Mouse (Mus musculus) small intestine, adult 2 months (tissue): ENCODE results near the gene Smo. TPM values are rescaled to one million over a fixed set of nuclear protein-coding genes. Genes with fewer than 3 reads are reported as not detected.
"Not testable (repeated sequence)": the region's sequence is repeated elsewhere in the genome, so short reads cannot be mapped to it uniquely, and the experiment has no call there.

Source experiments
- H3K27ac ChIP-seq: fragments of 200-500 bp; 2 replicates; pipeline ENCODE4 v1.5.1; 2012; ENCODE audit warnings: low read depth, low read length, control low read depth, inconsistent platforms; ENCODE audit not compliant: insufficient read depth
- H3K27me3 ChIP-seq: fragments of 200-500 bp; 2 replicates; pipeline ENCODE4 v1.6.1; 2012; ENCODE audit warnings: mild to moderate bottlenecking, moderate library complexity, low read length, inconsistent platforms; ENCODE audit not compliant: control insufficient read depth, insufficient read depth
- H3K36me3 ChIP-seq: fragments of 200-500 bp; 2 replicates; pipeline ENCODE4 v1.6.1; 2012; ENCODE audit warnings: mild to moderate bottlenecking, low read length, control low read depth, inconsistent platforms; ENCODE audit not compliant: control insufficient read depth, insufficient read depth
- H3K4me1 ChIP-seq: fragments of 200-500 bp; 2 replicates; pipeline ENCODE4 v1.6.1; 2012; ENCODE audit warnings: low read length, inconsistent platforms, mixed read lengths; ENCODE audit not compliant: control insufficient read depth, insufficient read depth, insufficient read length
- H3K4me3 ChIP-seq: fragments of 200-500 bp; 2 replicates; pipeline ENCODE4 v1.5.1; 2012; ENCODE audit warnings: low read depth, mild to moderate bottlenecking, control low read depth, inconsistent platforms, low read length, moderate library complexity
- CTCF ChIP-seq: fragments of 200-500 bp; IDR thresholded peaks from 2 replicates; pipeline ENCODE4 v1.5.1; 2012; ENCODE audit warnings: low read depth, mild to moderate bottlenecking, control low read depth, inconsistent platforms, low read length, moderate library complexity, mixed read lengths; ENCODE audit not compliant: insufficient replicate concordance, insufficient read length; ENCODE audit errors: extremely low read depth
- POLR2A ChIP-seq: fragments of 200-500 bp; IDR thresholded peaks from 2 replicates; pipeline ENCODE4 v1.6.1; 2012; ENCODE audit warnings: low read depth, mild to moderate bottlenecking, control low read depth, inconsistent platforms, low read length, moderate library complexity
- WGBS: fragments of 180-500 bp; shearing (Covaris S2); methylation state at CpG from one replicate; pipeline ENCODE4 v1.1.7; 2018; 5-methylcytosine and 5-hydroxymethylcytosine counted together
- polyA plus RNA-seq: library from polyadenylated mRNA; depleted of rRNA; stranded (reverse); fragments of >200 nt; gene quantifications from 2 replicates; pipeline ENCODE4 v1.2.3, GENCODE M21; 2012

The Smo gene
- polyA plus RNA-seq, 1 experiment: 11.9 TPM

- Histone ChIP-seq H3K4me1 (no peaks in the 10 kb centered on the region), H3K27ac (no peak overlapping the region), H3K4me3 (no peak overlapping the region), H3K36me3 (no peaks in the 10 kb centered on the region), H3K27me3 (no peaks in the 10 kb centered on the region)
- 88% methylated on average over 5 of the region's 5 CpGs for WGBS
- TF ChIP-seq CTCF (no peak), POLR2A (no peak)
Measured at GRCm38 (mm10) chr6:29756001-29756400, 20.7 kb downstream of the Smo start.

- 92% methylated on average over 4 of the region's 4 CpGs for WGBS
- H3K27me3 ChIP-seq: no peaks in the 10 kb centered on the region
- no peak overlapping the region for H3K4me3 ChIP-seq
- no peak overlapping the region for H3K27ac ChIP-seq
- TF ChIP-seq POLR2A: no peak
- TF ChIP-seq CTCF: no peak
- H3K4me1 ChIP-seq: no peaks in the 10 kb centered on the region
- no peaks in the 10 kb centered on the region for H3K36me3 ChIP-seq
Measured at GRCm38 (mm10) chr6:29756476-29756875, 21.2 kb downstream of the Smo start.

GRCm38 (mm10) chr6:29758417-29758816, 23.1 kb downstream of the Smo start:
- no peaks in the 10 kb centered on the region for H3K27me3 ChIP-seq
- TF ChIP-seq POLR2A: no peak
- TF ChIP-seq CTCF: peak; percentile 75; the same call in 1 of the 2 replicates
- no peak overlapping the region for H3K27ac ChIP-seq
- 39% methylated on average over 4 of the region's 4 CpGs for WGBS
- no peaks in the 10 kb centered on the region for H3K36me3 ChIP-seq
- H3K4me1 ChIP-seq: no peaks in the 10 kb centered on the region
- no peak overlapping the region for H3K4me3 ChIP-seq

GRCm38 (mm10) chr6:29759012-29759679, 23.8 kb downstream of the Smo start:
- no peak overlapping the region for H3K27ac ChIP-seq
- H3K4me1 ChIP-seq: no peaks in the 10 kb centered on the region
- no peaks in the 10 kb centered on the region for H3K27me3 ChIP-seq
- WGBS: 86% methylated on average over 13 of the region's 13 CpGs
- no peak for TF ChIP-seq CTCF
- no peaks in the 10 kb centered on the region for H3K36me3 ChIP-seq
- no peak overlapping the region for H3K4me3 ChIP-seq

GRCm38 (mm10) chr6:29760397-29760796, 25.1 kb downstream of the Smo start:
- 82% methylated on average over 2 of the region's 2 CpGs for WGBS
- not testable (repeated sequence) for H3K27me3 ChIP-seq, H3K4me1 ChIP-seq, H3K36me3 ChIP-seq, H3K4me3 ChIP-seq, H3K27ac ChIP-seq

- no peak overlapping the region for H3K27ac ChIP-seq
- no peaks in the 10 kb centered on the region for H3K36me3 ChIP-seq
- H3K27me3 ChIP-seq: no peaks in the 10 kb centered on the region
- no peaks in the 10 kb centered on the region for H3K4me1 ChIP-seq
- H3K4me3 ChIP-seq: no peak overlapping the region
- WGBS: 93% methylated on average over 4 of the region's 4 CpGs
- no peak for TF ChIP-seq POLR2A
- TF ChIP-seq CTCF: no peak
Measured at GRCm38 (mm10) chr6:29761282-29761681, 26.0 kb downstream of the Smo start.

- Histone ChIP-seq H3K4me3 (no peak overlapping the region), H3K27me3 (no peaks in the 10 kb centered on the region), H3K4me1 (no peaks in the 10 kb centered on the region), H3K27ac (no peak overlapping the region), H3K36me3 (no peaks in the 10 kb centered on the region)
- TF ChIP-seq CTCF: peak; percentile 54; the same call in 1 of the 2 replicates
- TF ChIP-seq POLR2A: no peak
- WGBS: 64% methylated on average over 4 of the region's 4 CpGs
Measured at GRCm38 (mm10) chr6:29762524-29762923, 27.2 kb downstream of the Smo start.
